Mouse (Mus musculus) liver, embryonic 16.5 days (tissue): Measurements from ENCODE around the gene Gm13276. TPM values are rescaled to one million over a fixed set of nuclear protein-coding genes. Genes with fewer than 3 reads are reported as not detected.
A peak's percentile ranks its signal among the peaks of the same experiment; 100 is the strongest.
"Not testable (repeated sequence)": the region's sequence is repeated elsewhere in the genome, so short reads cannot be mapped to it uniquely, and the experiment has no call there.

Experiments used
- ATAC-seq: fragments of 200-750 bp; cut with Nextera tagmentation; 2 replicates; pipeline ENCODE4 v1.8.0; 2017; ENCODE audit warnings: low read depth, mild to moderate bottlenecking, moderate number of reproducible peaks, moderate library complexity
- H3K27ac ChIP-seq: fragments of 300-500 bp; sonication (generic); 2 replicates; pipeline ENCODE4 v1.5.1; 2014; ENCODE audit warnings: mild to moderate bottlenecking, low read length
- H3K27me3 ChIP-seq: fragments of 300-500 bp; sonication (generic); 2 replicates; pipeline ENCODE4 v1.6.1; 2014; ENCODE audit warnings: low read depth, low read length, mixed read lengths; ENCODE audit not compliant: control insufficient read depth, insufficient read depth
- H3K36me3 ChIP-seq: fragments of 300-500 bp; sonication (generic); 2 replicates; pipeline ENCODE4 v1.6.1; 2014; ENCODE audit warnings: mild to moderate bottlenecking; ENCODE audit not compliant: control insufficient read depth, insufficient read depth
- H3K4me1 ChIP-seq: fragments of 300-500 bp; sonication (generic); 2 replicates; pipeline ENCODE4 v1.6.1; 2014; ENCODE audit warnings: low read depth, low read length, mixed read lengths; ENCODE audit not compliant: control insufficient read depth
- H3K4me2 ChIP-seq: fragments of 300-500 bp; sonication (generic); 2 replicates; pipeline ENCODE4 v1.6.1; 2014; ENCODE audit warnings: low read depth, low read length, mixed read lengths
- H3K4me3 ChIP-seq: fragments of 300-500 bp; sonication (generic); 2 replicates; pipeline ENCODE4 v1.5.1; 2014; ENCODE audit warnings: low read depth, mild to moderate bottlenecking, low read length
- H3K9ac ChIP-seq: fragments of 300-500 bp; sonication (generic); 2 replicates; pipeline ENCODE4 v1.6.1; 2014; ENCODE audit warnings: low read depth, low read length
- H3K9me3 ChIP-seq: fragments of 300-500 bp; sonication (generic); replicated peaks from 2 replicates; pipeline ENCODE4 v1.6.1; 2016; ENCODE audit warnings: low read length; ENCODE audit not compliant: control insufficient read depth
- WGBS: fragments of 180-500 bp; shearing (Covaris S2); extraction: QIAGEN DNeasy Blood & Tissue Kit; methylation state at CpG from one replicate; pipeline ENCODE4 v1.1.7; 2014; ENCODE audit not compliant: insufficient replicate concordance; 5-methylcytosine and 5-hydroxymethylcytosine counted together
- polyA plus RNA-seq: library from polyadenylated mRNA; unstranded; fragments of >200 nt; fragmentation: Nextera tagmentation; extraction: Ambion mirVana; gene quantifications from 2 replicates; pipeline ENCODE4 v1.2.1, GENCODE M21; 2015

The Gm13276 gene
- polyA plus RNA-seq, 1 experiment from 2014 or later = not detected

- H3K9me3 ChIP-seq, H3K27me3 ChIP-seq, H3K27ac ChIP-seq, H3K4me3 ChIP-seq, H3K4me1 ChIP-seq, ATAC-seq, H3K9ac ChIP-seq, H3K36me3 ChIP-seq: not testable (repeated sequence)
- WGBS = no CpG with 5 or more reads among the region's 29 CpGs
- H3K4me2 ChIP-seq = peak within 1 kb of the TSS; percentile 27; the same call in 1 of the 2 replicates
These were observed 17.4 kb downstream of the Gm13276 start, which contains the start of gene Gm13287 for GRCm38 (mm10) chr4:88802954-88803353. Gene Gm13287, plus strand, starts transcription at chr4:88803254.

GRCm38 (mm10) chr4:88805231-88805630 is 19.7 kb downstream of the Gm13276 start, which contains the start of gene Gm13288:
Gene Gm13288, plus strand, starts transcription at chr4:88805531.
- WGBS = no CpG with 5 or more reads among the region's 8 CpGs
- not testable (repeated sequence) for H3K27me3 ChIP-seq, H3K4me3 ChIP-seq, H3K36me3 ChIP-seq, H3K4me1 ChIP-seq, H3K4me2 ChIP-seq, H3K9ac ChIP-seq, H3K9me3 ChIP-seq, H3K27ac ChIP-seq, ATAC-seq

GRCm38 (mm10) chr4:88805761-88806160 is 20.3 kb downstream of the Gm13276 start:
- H3K9me3 ChIP-seq, H3K4me3 ChIP-seq, ATAC-seq, H3K36me3 ChIP-seq, H3K4me1 ChIP-seq, H3K27ac ChIP-seq, H3K4me2 ChIP-seq, H3K27me3 ChIP-seq, H3K9ac ChIP-seq: not testable (repeated sequence)
- 0% methylated on average over 8 of the region's 34 CpGs for WGBS

GRCm38 (mm10) chr4:88815928-88816327 is 30.4 kb downstream of the Gm13276 start, which contains the start of gene Ifna7:
Gene Ifna7, plus strand, starts transcription at chr4:88816228.
- Histone ChIP-seq H3K36me3 (no peaks in the 10 kb centered on the region), H3K4me2 (no peak within 1 kb of the TSS), H3K4me1 (no peaks in the 10 kb centered on the region), H3K9me3 (no peaks in the 10 kb centered on the region), H3K27ac (no peak within 1 kb of the TSS), H3K9ac (no peak within 1 kb of the TSS), H3K4me3 (no peak within 1 kb of the TSS), H3K27me3 (no peaks in the 10 kb centered on the region)
- no peak for ATAC-seq
- 30% methylated on average over 3 of the region's 3 CpGs for whole genome bisulfite sequencing

- Histone ChIP-seq H3K4me1 (no peaks in the 10 kb centered on the region), H3K4me2 (no peak within 1 kb of the TSS), H3K27me3 (no peaks in the 10 kb centered on the region), H3K9ac (no peak within 1 kb of the TSS), H3K27ac (no peak within 1 kb of the TSS), H3K4me3 (no peak within 1 kb of the TSS), H3K9me3 (no peaks in the 10 kb centered on the region), H3K36me3 (no peaks in the 10 kb centered on the region)
- ATAC-seq = no peak
- 68% methylated on average over 1 of the region's 1 CpGs for WGBS
These were observed 34.1 kb downstream of the Gm13276 start, which contains the start of gene Ifna11 for GRCm38 (mm10) chr4:88819659-88820058. Gene Ifna11, plus strand, starts transcription at chr4:88819959.

- Histone ChIP-seq H3K4me3 (no peak overlapping the region), H3K9ac (no peak overlapping the region), H3K27me3 (no peaks in the 10 kb centered on the region), H3K4me1 (no peaks in the 10 kb centered on the region), H3K27ac (no peak overlapping the region), H3K4me2 (no peak overlapping the region), H3K36me3 (no peaks in the 10 kb centered on the region), H3K9me3 (no peaks in the 10 kb centered on the region)
- WGBS = 21% methylated on average over 4 of the region's 4 CpGs
- ATAC-seq = no peak
These were observed 37.5 kb downstream of the Gm13276 start for GRCm38 (mm10) chr4:88822995-88823394.

GRCm38 (mm10) chr4:88827116-88827515 is 41.6 kb downstream of the Gm13276 start, which contains the start of gene Ifna6:
Gene Ifna6, plus strand, starts transcription at chr4:88827416.
- H3K4me1 ChIP-seq, ATAC-seq, H3K9me3 ChIP-seq, H3K4me2 ChIP-seq, H3K4me3 ChIP-seq, H3K9ac ChIP-seq, H3K27me3 ChIP-seq, H3K36me3 ChIP-seq, H3K27ac ChIP-seq: not testable (repeated sequence)

- no peak overlapping the region for H3K4me3 ChIP-seq
- H3K27ac ChIP-seq = no peak overlapping the region
- no peak for ATAC-seq
- no peaks in the 10 kb centered on the region for H3K36me3 ChIP-seq
- H3K4me1 ChIP-seq = no peaks in the 10 kb centered on the region
- WGBS = 10% methylated on average over 4 of the region's 4 CpGs
- H3K9me3 ChIP-seq = no peaks in the 10 kb centered on the region
- no peaks in the 10 kb centered on the region for H3K27me3 ChIP-seq
- H3K4me2 ChIP-seq = no peak overlapping the region
- H3K9ac ChIP-seq = no peak overlapping the region
These were observed 45.0 kb downstream of the Gm13276 start for GRCm38 (mm10) chr4:88830523-88830922.

GRCm38 (mm10) chr4:88835225-88835624 is 49.7 kb downstream of the Gm13276 start, which contains the start of gene Ifna5:
Gene Ifna5, plus strand, starts transcription at chr4:88835525.
- H3K27ac ChIP-seq, H3K36me3 ChIP-seq, H3K4me1 ChIP-seq, H3K4me3 ChIP-seq, H3K9ac ChIP-seq, ATAC-seq, H3K27me3 ChIP-seq, H3K9me3 ChIP-seq, H3K4me2 ChIP-seq: not testable (repeated sequence)
- WGBS = 27% methylated on average over 1 of the region's 1 CpGs
